Mouse (Mus musculus): ENCODE results near the gene Rxra.

DNA sequence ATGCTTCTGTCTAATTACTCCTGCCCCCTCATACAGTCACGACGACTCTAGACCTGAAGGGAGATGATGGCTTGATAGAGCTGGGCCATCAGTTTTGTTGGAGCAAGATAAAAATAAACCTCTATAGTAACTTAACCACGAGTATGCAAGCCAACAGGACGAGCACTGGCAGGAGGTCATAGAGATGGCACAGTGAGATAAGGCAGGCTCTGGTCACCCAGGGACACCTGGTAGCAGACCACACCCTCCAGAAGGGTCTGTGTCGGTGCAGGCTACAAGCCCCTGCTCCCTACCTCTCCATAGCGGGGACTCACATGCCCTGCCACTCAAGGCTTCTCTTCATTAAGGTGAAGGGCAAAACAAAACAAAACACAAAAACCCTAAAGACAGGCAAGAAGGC lies 102.0 kb downstream of the Rxra start:
- TF ChIP-seq POLR2A (IDR thresholded peaks at IDR 0.05; ENCODE audit: low read depth, low read length) (no peak), CTCF (IDR thresholded peaks at IDR 0.05; ENCODE audit: extremely low read depth, insufficient read depth, insufficient read length, insufficient replicate concordance) (no peak)

All from spleen, adult 2 months (tissue).